Mouse (Mus musculus) ovary, adult 18-20 months (tissue): ENCODE measurements around the gene Bcat2.

Experiments
- DNase-seq: peaks from one replicate; pipeline ENCODE4 v3.0.0; 2022; ENCODE audit warnings: low spot score, mixed read lengths

Bcat2 gene

GRCm38 (mm10) chr7:45626571-45627076 lies 56.7 kb downstream of the Bcat2 start:
- DNase-seq: no peak

GRCm38 (mm10) chr7:45627261-45627660 lies 57.3 kb downstream of the Bcat2 start, which contains the start of gene Rasip1:
Gene Rasip1 (plus strand): TSS chr7:45627488.
- DNase-seq: no peak

- DNase-seq: peak; percentile 76
Measured at GRCm38 (mm10) chr7:45628364-45629294, 58.7 kb downstream of the Bcat2 start.

- DNase-seq: no peak
Measured at GRCm38 (mm10) chr7:45630064-45630907, 60.3 kb downstream of the Bcat2 start.

- no peak for DNase-seq
Measured at GRCm38 (mm10) chr7:45632499-45632898, 62.5 kb downstream of the Bcat2 start.

GRCm38 (mm10) chr7:45634946-45635681 lies 65.2 kb downstream of the Bcat2 start:
- DNase-seq: no peak

- DNase-seq: no peak
Measured at GRCm38 (mm10) chr7:45635711-45636688, 66.0 kb downstream of the Bcat2 start.

GRCm38 (mm10) chr7:45637710-45638109 lies 67.8 kb downstream of the Bcat2 start:
- DNase-seq: no peak

GRCm38 (mm10) chr7:45638623-45639401 lies 68.9 kb downstream of the Bcat2 start:
- peak; percentile 93 for DNase-seq
